Mouse (Mus musculus): ENCODE measurements at regions not wholly inside any gene's neighbourhood (a gene's known extent, or its start where the extent isn't known, plus 50 kb on each side); places are given as distances from the start of the nearest gene placed in this dataset.
"Not testable (repeated sequence)": the region's sequence is repeated elsewhere in the genome, so short reads cannot be mapped to it uniquely, and the experiment has no call there.

DNA sequence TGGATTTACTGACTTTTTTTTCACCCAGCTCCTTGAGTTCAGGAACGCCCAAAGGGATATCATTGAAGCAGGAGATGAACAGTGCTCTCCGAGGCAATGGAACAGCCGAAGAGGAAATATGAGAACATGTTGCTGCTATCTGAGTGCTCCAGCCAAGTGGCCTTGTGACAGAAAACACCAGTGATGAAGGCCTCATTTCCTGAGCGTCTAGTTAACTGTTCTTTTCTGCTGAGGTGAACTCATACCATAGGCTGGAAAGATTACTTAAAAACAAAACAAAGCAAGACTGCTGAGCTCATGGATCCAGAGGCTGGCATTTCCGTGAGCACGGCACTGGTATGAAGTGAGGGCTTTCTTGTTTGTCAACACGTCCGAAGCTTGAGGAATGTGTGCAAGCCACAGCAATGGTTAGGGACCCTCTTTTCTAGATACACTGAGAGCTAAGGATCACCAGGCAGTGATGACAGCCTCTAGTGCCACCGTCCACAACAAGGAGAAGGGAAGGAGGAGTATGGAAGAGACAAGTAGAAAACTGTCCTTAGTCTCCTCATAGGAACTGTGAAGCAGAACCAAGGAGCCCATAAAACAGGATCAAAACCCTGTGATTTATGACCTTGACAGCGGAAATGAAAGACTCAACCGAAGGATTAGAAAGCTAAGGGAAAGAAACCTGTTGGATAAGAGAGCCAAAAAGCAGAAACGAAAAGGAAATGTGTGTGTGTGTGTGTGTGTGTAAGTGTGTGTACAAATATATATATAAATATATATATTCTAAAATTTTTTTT lies 200.4 kb downstream of the Fam43a start:
- no peak for DNase-seq (ENCODE audit: low read depth)

DNA sequence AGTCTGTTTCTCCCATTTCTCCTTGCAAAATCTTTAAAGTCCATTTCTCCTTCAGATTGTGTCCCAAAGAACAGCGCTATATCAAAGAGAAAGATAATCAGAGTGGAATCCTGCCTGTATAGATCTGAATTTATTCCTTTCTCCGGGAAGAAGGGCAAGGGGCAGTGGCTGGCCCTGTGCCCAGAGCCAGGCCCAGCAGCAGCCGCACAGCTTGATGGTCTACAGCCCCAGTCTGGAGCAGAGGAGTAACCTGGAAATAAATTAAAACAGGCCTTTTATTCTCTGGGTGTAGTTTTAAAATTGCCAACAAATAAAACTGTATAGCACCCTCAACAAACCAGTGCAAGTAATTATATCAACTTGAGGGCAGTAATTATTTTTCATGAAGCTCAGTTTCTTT lies 204.5 kb downstream of the Fam43a start:
- DNase-seq (ENCODE audit: low read depth): no peak

DNA sequence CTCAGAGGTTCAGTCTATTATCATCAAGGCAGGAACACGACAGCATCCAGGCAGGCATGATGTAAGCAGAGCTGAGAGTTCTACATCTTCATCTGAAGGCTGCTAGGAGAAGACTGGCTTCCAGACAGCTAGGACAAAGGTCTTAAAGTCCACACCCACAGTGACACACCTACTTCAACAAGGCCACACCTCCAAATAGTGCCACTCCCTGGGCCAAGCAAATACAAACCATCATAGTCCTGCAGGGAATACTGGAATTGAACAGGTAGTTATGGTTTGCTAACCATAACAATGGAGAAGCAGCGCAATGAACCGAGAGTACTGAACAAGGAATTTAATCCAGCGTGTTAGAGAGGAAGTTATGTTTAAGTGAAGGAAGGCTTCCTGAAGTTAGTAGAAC lies 206.7 kb downstream of the Fam43a start:
- DNase-seq (ENCODE audit: low read depth): not testable (repeated sequence)

DNA sequence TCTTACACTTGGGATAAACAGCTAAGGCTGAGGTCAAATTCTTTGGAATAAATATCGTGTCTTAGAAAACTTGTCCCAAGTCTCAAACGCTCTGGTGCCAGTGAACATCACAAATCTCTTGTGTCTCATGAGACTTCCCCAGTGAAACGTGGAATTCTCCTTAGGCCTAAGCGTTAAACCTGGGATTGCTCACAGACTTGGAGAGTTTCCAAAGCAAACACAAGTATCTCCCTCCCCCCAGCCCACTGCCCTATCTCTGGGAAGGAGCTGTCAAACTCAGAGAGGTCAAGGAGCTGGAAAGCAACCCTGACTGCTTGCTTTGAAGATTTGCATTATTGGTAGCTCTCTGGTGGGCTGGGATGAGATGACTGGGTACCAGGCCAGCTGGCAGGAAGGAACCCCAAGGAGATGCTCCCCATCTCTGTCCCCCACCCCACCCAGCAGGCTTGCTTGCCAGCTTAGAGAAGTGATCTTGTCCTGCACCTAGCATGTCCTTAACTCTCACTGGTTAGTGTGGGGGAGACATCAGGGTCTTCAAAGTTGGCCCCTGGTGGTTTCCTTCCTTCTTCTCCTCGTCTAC lies 219.1 kb downstream of the Fam43a start:
- DNase-seq (ENCODE audit: low read depth): no peak

DNA sequence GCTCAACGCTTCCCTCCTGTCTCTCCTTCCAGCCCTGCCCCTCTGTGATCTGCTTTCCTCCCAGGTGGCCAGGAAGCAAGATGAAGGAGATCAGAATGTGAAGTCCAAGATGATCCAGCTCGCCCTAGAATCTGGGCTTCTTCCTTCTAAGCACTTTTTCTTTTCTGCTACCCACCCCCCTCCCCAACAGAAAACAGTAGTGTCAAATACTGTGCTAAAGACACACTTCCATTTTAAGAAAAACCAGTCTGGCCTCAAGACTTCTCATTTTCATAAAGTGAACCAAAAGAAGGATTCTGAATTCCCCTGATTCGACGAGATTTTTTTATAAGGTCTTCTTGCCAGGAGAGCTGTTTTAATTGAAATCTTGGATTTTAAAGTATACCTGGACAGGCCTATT lies 219.8 kb downstream of the Fam43a start:
- no peak for DNase-seq (ENCODE audit: low read depth)

DNA sequence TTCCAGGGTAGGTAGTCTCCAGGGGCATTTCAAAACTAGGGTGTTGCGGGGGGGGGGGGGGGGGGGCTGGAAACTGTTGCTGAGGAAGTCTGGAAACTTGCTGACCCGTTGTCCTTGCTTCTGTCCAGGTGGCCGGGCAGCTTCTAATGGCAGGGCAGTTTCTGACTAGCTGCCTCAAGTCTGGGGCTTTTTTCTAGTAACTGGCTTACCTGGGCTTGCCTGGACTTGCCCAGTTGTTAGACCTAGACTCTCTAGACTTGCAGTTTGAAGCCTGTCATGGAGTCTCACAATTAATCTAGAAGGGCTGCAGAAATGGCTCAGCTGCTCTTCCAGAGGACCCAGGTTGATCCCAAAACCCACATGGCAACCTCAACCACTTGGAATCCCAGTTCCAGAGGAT lies 220.7 kb downstream of the Fam43a start:
- no peak for DNase-seq (ENCODE audit: low read depth)

DNA sequence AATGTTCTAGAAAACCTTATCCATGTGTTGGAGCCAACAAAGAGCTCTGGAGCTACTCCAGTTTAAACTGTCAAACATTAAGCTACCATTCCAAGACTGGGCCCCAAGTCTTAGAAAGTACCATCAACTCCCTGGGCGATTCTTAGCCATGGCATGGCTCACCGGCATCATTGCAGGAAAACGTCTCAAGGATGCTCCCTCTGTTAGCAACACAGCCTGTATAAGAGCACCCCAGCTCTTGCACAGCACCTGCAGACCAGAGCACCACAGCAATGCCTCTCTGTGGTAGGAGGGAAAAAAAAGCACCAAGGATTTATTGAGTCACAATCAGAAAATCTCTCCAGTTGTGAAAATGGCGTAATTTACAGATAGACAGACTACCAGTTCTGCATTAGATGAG lies 221.2 kb downstream of the Fam43a start:
- no peak for DNase-seq (ENCODE audit: low read depth)

DNA sequence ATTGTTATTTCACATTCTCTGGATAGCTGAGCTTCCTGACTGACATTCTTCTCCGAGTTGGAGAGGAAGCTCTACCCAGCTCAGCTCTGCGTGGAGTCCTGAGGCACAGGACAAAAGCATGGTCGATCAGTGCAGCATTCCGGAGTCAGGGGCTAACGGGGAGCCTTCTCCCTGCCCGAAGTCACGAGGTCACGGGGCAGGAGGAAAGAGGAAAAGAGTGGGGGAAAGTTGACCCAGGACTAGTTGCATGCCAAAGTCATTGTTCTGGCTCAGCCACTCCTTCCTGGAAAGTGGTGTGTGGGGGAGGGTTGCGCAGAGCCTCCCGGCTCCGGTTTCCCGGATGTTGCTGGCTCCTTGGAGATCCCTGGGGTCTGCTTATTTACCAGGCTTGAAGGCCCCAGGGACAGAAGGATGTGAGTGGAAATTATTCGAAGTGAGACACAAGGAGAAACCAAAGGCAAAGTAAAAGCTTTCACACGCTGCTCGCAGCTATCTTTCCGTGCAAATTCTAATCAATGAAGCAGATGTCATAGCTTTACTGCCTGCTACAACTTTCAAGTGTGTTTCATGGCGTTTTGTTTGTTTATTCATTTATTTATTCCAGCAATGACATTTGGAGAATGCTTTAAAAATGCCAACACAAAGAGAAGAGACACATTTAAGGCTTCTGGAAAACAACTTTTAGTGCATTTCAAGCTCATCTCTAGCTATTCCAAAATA lies 221.8 kb downstream of the Fam43a start:
- DNase-seq (ENCODE audit: low read depth): no peak

DNA sequence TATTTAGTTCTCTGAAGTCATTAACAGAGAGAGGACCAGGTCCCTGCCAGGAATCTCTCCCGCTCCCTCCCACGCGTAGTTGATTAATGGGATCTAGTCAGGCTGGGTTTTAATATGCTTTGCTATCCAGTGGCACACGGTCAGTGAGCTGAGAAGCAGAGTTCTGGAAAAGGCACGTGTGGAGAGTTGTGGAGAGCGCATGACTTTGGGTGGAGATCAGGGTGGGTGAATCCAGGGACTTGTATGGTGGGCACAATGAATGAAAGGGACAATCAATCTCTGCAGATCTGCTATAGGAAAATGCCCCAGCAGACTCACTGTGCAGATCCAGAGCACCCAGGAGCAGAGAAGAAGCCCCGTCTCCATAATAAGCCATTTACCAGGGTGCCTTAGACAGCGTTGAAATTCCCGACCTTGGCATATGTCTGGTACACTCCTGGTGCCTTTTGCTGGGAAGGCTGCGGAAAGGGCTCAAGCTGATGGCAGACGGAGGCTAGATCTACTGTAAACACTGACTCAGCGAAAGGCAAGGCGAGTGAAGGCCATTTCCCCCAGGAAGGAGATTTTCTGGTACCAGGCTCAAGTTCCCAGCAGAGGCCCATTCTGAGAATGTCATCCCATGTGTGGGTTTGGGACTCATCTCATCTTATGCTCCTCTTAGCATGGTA lies 222.5 kb downstream of the Fam43a start:
- no peak for DNase-seq (ENCODE audit: low read depth)

DNA sequence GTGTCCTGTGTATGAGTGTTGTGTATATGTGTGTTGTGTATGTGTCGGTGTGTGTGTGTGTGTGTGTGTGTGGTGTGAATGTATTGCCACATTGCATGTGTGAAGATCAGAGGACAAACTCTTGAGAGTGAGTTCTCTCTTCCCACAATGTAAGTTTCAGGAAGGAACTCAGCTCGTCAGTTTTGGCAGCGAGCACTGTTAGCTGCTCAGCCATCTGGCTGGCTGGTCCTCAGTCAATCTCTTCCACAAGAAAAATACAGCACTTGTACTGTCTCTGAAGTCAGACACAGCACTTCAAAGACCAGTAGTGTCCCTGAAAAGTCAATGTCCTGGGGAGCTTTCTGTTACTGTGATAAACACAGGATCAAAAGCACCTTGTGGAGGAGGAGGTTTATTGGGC lies 226.6 kb downstream of the Fam43a start:
- DNase-seq (ENCODE audit: low read depth): no peak

DNA sequence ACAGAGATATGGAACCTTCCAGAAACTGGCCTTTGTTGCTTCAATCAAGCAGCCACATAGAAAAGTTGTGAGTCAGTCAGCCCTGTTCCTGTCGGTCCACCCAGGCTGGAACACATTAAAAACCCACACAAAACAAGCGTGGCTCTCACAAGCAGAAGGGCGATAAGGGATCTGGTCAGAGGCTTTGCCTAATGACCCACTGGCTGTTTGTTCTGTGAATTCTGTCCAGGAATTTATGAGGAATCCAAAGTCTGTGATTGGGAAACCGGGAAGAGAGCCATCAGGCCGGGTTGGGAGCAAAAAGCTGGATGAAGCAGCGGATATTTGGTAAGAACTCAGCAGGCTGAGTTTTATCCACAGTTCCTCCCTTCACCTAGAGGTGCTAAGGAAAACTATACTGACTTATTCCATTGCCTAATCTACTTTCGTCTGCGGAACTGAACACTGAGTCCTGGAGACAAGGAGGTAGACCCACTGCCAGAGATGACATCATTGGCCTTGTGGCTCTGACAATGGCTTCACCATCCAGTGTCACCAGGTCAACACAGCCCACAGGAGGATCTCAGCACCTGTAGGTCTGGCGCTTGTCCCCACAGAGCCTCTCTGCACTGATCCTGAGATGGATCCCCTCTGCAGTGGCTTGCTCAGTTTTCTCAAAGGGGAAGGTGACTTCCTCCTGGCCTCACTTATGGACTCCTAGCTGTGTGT lies 228.5 kb downstream of the Fam43a start:
- no peak for DNase-seq (ENCODE audit: low read depth)

DNA sequence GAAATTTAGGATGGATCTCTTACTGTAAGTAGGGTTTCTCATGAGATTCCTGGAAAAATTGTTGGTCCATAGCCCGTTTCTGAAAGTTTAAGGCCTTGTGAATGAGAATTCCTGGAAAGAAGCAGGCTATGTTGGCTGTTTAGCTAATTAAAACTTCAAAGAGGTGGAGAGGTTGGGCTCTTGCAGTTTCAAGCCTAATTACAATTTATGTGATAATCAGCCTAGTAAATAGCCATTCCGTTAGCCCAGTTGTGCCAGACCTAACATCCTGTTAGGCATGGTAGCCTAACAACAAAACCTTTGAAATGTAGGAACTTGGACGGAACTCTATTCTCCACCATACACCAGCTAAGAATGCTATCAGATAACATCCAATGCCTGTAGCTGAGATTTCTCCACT lies 235.0 kb downstream of the Fam43a start:
- DNase-seq (ENCODE audit: low read depth): no peak

DNA sequence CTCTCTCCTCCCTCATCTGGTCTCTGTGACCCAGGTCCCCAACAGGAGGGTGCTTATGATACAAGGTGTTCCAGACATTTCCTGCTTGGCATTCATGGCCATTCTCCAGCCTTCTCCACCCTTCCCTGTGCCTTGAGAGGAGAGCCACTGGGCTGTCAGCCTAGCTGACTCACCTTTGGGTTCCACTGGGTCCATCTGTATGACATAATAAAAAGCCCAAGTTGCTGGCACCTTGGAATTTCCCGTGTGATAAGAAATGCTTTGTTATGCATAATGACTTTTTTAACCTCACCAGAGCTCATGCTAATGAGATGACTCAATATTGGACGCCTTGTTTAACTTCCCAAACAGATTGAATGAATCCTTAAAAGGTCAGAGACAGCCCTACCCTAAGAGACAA lies 236.2 kb downstream of the Fam43a start:
- no peak for DNase-seq (ENCODE audit: low read depth)

DNA sequence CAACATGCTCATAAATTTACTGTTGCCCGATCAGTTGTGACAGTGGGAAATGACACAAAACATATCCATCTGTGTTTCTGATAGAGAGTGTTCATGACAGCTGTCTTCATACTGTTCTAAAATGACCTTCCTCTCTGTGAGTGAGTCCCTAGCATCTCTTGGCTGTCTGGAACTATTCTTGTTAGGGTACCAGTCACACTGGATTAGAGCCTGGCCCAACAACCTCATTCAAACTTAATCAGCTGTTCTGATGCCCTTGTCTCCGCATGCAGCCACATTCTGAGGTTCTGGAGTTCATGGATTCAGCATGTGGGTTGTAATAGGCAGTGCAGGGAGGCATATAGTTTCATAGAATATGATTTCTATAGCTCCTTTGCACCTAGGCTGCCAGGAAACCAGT lies 238.4 kb downstream of the Xxylt1 start:
- no peak for DNase-seq (ENCODE audit: low read depth)

DNA sequence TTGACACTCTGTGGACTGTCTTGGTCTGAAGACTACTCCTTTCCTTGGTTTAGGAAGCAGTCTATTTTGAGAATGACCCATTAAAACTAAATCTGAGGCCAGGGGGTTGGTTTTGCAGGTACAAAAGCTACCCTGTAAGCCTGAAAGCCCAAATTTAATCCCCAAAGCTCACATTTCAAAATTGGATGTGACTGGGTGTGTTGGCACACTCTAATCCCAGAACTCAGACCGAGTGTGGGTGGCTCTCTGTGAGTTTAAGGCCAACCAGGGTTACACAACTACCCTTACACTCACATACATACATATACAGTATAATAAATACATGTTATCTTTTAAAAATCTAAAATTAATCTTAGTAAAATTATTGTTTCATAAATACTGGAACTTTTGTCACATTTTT lies 228.6 kb downstream of the Xxylt1 start:
- no peak for DNase-seq (ENCODE audit: low read depth)

DNA sequence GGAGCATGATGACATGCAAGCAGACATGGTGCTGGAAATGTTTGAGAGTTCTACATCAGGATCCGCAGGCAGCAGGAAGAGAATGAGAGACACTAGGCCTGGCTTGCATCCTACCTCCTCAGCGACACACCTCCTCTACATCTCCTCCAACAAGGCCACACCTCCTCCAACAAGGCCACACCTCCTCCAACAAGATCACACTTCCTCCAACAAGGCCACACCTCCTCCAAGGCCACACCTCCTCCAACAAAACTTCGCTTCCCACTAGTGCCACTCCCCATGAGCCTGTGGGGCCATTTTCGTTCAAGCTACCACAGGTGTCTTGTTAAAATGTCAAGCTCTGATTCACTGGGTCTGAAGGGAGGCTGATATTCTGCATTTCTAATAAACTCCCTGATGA lies 226.5 kb downstream of the Xxylt1 start:
- no peak for DNase-seq (ENCODE audit: low read depth)

DNA sequence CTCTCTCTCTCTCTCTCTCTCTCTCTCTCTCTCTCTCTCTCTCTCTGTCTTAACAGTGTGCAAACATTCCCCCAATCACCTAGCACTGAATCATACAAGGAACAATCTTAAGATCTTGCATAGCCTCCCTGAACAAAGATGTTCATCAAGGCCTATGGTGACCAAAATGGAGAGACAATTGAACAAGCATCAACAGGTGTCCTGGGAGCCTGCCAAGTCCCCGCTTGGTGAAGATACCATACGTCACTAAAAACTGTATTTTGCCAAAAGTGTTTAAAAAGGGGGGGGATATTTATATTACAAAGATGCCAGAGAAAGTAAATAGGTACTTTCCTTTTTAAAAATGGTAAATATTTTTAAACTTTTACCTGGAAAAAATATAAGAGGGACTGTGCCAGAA lies 223.6 kb downstream of the Xxylt1 start:
- no peak for DNase-seq (ENCODE audit: low read depth)

DNA sequence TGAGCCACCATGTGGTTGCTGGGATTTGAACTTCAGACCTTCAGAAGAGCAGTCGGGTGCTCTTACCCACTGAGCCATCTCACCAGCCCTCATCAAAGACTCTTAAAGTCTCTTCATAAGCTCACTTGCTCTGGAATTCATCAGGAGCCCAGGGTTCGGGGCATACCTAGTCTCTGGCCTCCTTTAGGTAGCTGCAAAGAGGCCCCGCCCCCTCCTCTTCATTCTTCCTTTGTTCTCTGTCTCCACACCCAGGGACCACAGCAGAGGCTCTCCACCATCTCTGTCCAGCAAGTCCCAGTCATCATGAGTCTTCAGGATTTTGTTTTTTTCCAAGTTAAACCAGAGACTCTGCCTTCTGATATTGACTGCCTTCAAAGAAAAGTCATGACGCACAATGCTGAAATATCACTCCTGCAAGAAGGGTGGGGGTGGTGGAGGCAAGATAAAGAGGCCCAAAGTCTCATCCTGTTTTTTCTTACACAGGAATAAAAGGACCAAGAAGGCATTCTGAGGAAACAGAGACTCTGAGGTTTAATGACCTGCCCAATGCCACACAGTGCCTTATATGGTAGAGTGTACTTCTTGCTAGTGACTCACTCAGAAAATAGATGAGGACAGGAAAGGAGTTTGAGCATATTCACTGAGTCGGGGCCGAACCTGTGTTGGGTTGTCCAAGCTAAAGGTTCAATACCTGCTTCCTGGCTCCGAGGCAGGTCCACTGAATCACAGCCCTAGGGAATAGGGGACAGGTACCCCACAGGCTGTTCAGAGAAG lies 211.9 kb downstream of the Xxylt1 start:
- DNase-seq (ENCODE audit: low read depth): no peak

DNA sequence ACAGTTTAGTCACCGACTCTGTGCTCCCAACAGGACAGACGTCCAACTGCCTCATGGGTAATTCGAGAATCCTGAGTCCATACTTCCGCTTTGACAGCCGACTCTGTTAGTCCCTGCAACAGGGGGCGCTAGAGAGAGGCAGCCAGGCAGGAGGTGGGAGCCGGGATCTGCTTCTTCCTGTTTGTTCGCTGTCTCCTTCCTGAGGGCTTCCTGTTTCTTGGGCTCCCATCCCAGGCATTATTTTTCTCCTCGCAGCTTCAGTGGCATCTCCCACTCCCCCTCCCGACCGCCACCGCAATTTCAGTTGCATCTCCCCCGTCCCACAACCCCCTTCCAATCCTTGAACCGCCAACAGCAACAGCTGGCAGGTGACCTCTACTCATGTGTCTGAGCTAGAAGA lies 211.1 kb downstream of the Xxylt1 start:
- DNase-seq (ENCODE audit: low read depth): peak; percentile 17

DNA sequence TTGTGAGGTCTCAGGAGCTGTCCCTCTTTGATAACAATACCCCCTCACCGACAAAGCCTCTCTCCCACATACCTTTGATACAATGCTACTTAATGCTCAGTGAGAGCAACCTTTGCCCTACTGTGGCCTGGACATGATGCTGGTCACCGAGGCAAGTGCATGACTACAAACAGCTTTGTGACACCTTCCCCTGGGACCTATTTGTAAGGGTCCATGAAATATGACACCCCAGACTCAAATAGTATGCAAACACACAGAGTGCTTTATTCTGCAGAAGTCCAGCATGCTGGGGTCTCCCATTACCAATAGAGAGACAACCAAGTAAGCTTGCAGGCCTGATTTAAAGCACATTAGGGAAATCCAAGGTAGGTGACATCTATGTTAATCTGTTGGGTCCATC lies 210.6 kb downstream of the Xxylt1 start:
- DNase-seq (ENCODE audit: low read depth): no peak

DNA sequence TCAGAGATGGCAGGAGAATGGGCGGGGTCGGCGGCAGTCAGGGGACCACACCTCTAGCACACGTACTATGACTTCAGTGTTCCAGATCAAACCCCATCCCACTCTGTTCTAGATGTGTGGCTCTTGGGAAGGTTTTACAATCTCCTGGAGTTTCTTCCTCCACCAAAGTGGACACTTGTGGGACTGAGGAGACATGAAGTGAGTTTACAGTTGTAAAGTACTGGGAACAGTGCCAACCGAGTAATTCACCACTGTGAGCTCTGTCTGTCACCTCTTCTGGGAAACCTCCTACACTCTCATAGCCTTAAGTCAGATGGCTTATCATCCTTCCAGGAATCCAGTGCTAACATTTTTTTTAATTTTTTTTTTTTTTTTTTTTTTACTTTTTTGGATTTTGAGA lies 209.1 kb downstream of the Xxylt1 start:
- no peak for DNase-seq (ENCODE audit: low read depth)

Data from c-Kit-positive CD71-negative TER-119-negative erythroid progenitor cells, embryonic 14.5 days (primary cell).